Mouse (Mus musculus) C2C12 (cell line): Measurements from ENCODE around the gene Dap3. TPM values are rescaled to one million over a fixed set of nuclear protein-coding genes. Genes with fewer than 3 reads are reported as not detected.
A peak's percentile ranks its signal among the peaks of the same experiment; 100 is the strongest.

ENCODE experiments used
- H3K27me3 ChIP-seq: one replicate; pipeline ENCODE4 v1.6.1; 2011; ENCODE audit not compliant: control insufficient read depth, insufficient read depth, insufficient read length
- H3K36me3 ChIP-seq: one replicate; pipeline ENCODE4 v1.6.1; 2011; ENCODE audit not compliant: control insufficient read depth, insufficient read depth
- H3K4me3 ChIP-seq: one replicate; pipeline ENCODE4 v1.5.1; 2011; ENCODE audit warnings: mild to moderate bottlenecking, control low read depth; ENCODE audit not compliant: poor library complexity, insufficient read depth, severe bottlenecking
- H3K79me2 ChIP-seq: one replicate; pipeline ENCODE4 v1.6.1; 2011; ENCODE audit not compliant: control insufficient read depth, insufficient read depth
- H3K79me3 ChIP-seq: one replicate; pipeline ENCODE4 v1.6.1; 2011; ENCODE audit warnings: low read depth, control low read depth
- H3ac ChIP-seq: one replicate; pipeline ENCODE3; 2011; ENCODE audit warnings: low read depth; ENCODE audit not compliant: control insufficient read depth, insufficient read length
- CEBPB ChIP-seq: IDR thresholded peaks from one replicate; pipeline ENCODE4 v1.6.1; 2011; ENCODE audit warnings: low read depth, mild to moderate bottlenecking, control low read depth, moderate library complexity
- CTCF ChIP-seq: IDR thresholded peaks from one replicate; pipeline ENCODE4 v1.5.1; 2011; ENCODE audit not compliant: control insufficient read depth, insufficient read depth, insufficient read length
- FOSL1 ChIP-seq: IDR thresholded peaks from one replicate; pipeline ENCODE4 v1.8.0; 2011; ENCODE audit warnings: mild to moderate bottlenecking, low read length; ENCODE audit not compliant: poor library complexity, insufficient read depth, severe bottlenecking
- MAX ChIP-seq: IDR thresholded peaks from one replicate; pipeline ENCODE4 v1.6.1; 2011; ENCODE audit warnings: mild to moderate bottlenecking, control low read depth
- MYOD1 ChIP-seq: IDR thresholded peaks from one replicate; pipeline ENCODE4 v1.6.1; 2011; ENCODE audit warnings: low read depth; ENCODE audit not compliant: control insufficient read depth, insufficient read length
- MYOG ChIP-seq: IDR thresholded peaks from one replicate; pipeline ENCODE4 v1.6.1; 2011; ENCODE audit not compliant: control insufficient read depth, insufficient read length; ENCODE audit errors: extremely low read depth
- USF1 ChIP-seq: IDR thresholded peaks from one replicate; pipeline ENCODE4 v1.6.1; 2011; ENCODE audit warnings: low read depth, mild to moderate bottlenecking, control low read depth, moderate library complexity
- polyA plus RNA-seq: library from polyadenylated mRNA; unstranded; fragments of >200 nt; fragmentation: generic; extraction: Trizol; gene quantifications from one replicate; pipeline ENCODE4 v1.2.1, GENCODE M21; 2012; ENCODE audit warnings: missing spikeins

Gene Dap3
- polyA plus RNA-seq, 1 experiment = 123 TPM

- Histone ChIP-seq H3K36me3 (peaks cover 28% of the 10 kb centered on the region), H3K79me2 (peaks cover 43% of the 10 kb centered on the region)
Observed at GRCm38 (mm10) chr3:88942316-88942880, 8.6 kb downstream of the Dap3 start.

GRCm38 (mm10) chr3:88939749-88940148 is 11.2 kb downstream of the Dap3 start:
- Histone ChIP-seq H3K4me3 (no peak overlapping the region), H3K79me3 (peaks cover 1% of the 10 kb centered on the region), H3K79me2 (peaks cover 16% of the 10 kb centered on the region), H3K36me3 (peaks cover 38% of the 10 kb centered on the region), H3K27me3 (no peaks in the 10 kb centered on the region), H3ac (no peak overlapping the region)
- TF ChIP-seq FOSL1 (no peak), CTCF (peak; percentile 1), MYOD1 (no peak)

More at GRCm38 (mm10) chr3:88942316-88942880, 8.6 kb downstream of the Dap3 start:
- TF ChIP-seq MAX = no peak
- TF ChIP-seq FOSL1 = no peak
- TF ChIP-seq USF1 = no peak
- no peak for TF ChIP-seq MYOG
- TF ChIP-seq MYOD1 = no peak
- no peak for TF ChIP-seq CTCF
- no peak for TF ChIP-seq CEBPB
- Histone ChIP-seq H3K27me3 (no peaks in the 10 kb centered on the region), H3ac (no peak overlapping the region), H3K79me3 (peaks cover 25% of the 10 kb centered on the region), H3K4me3 (no peak overlapping the region)

GRCm38 (mm10) chr3:88939071-88939470 is 11.9 kb downstream of the Dap3 start:
- peaks cover 9% of the 10 kb centered on the region for H3K79me2 ChIP-seq
- peaks cover 41% of the 10 kb centered on the region for H3K36me3 ChIP-seq
- no peaks in the 10 kb centered on the region for H3K27me3 ChIP-seq
- H3ac ChIP-seq = no peak overlapping the region
- peaks cover 1% of the 10 kb centered on the region for H3K79me3 ChIP-seq
- H3K4me3 ChIP-seq = no peak overlapping the region
- TF ChIP-seq CEBPB = no peak
- no peak for TF ChIP-seq USF1
- no peak for TF ChIP-seq FOSL1
- no peak for TF ChIP-seq MAX
- TF ChIP-seq CTCF = no peak
- TF ChIP-seq MYOD1 = no peak
- no peak for TF ChIP-seq MYOG

- Histone ChIP-seq H3K79me2 (no peaks in the 10 kb centered on the region), H3K4me3 (no peak overlapping the region), H3K36me3 (peaks cover 69% of the 10 kb centered on the region), H3K27me3 (no peaks in the 10 kb centered on the region), H3K79me3 (no peaks in the 10 kb centered on the region), H3ac (no peak overlapping the region)
- no peak for TF ChIP-seq CEBPB
- no peak for TF ChIP-seq MYOD1
- no peak for TF ChIP-seq CTCF
- no peak for TF ChIP-seq FOSL1
- TF ChIP-seq USF1 = no peak
- no peak for TF ChIP-seq MYOG
Observed at GRCm38 (mm10) chr3:88929501-88929900, 21.5 kb downstream of the Dap3 start.

- H3ac ChIP-seq = no peak overlapping the region
- H3K36me3 ChIP-seq = peaks cover 79% of the 10 kb centered on the region
- TF ChIP-seq CTCF (no peak), MYOD1 (no peak), MYOG (no peak), CEBPB (no peak), MAX (no peak), USF1 (no peak), FOSL1 (no peak)
- no peaks in the 10 kb centered on the region for H3K79me2 ChIP-seq
- no peaks in the 10 kb centered on the region for H3K27me3 ChIP-seq
- no peaks in the 10 kb centered on the region for H3K79me3 ChIP-seq
- H3K4me3 ChIP-seq = no peak overlapping the region
Observed at GRCm38 (mm10) chr3:88925651-88926050, 25.3 kb downstream of the Dap3 start.
